In genomic region chr1:180139158-180139557, GRCm38 (mm10) we compare ENCODE assay signal across 22 mouse cellular contexts.
DNase-seq lines count a peak whose midpoint lies in the region; ATAC-seq and TF ChIP-seq lines count a peak whose summit lies in the region.
"Had no signal": no experiment of that assay in that cellular context is flagged by ENCODE, and none has a peak within 500 bp of the region (broad histone marks: within the 10 kb centered on the region; RNA-seq: fewer than 3 reads in every experiment).

No protein-coding gene starts in this region.

- H3K27me3 ChIP-seq in embryonic facial prominence, embryonic 11.5 days (ENCODE audit: control insufficient read depth, insufficient read depth, low read length) = no peaks in the 10 kb centered on the region
- H3K27me3 ChIP-seq in kidney, adult 2 months (replicated peaks; ENCODE audit: control insufficient read depth, insufficient read depth, low read length) = no peaks in the 10 kb centered on the region
- H3K27me3 ChIP-seq: heart, embryonic 12.5 days; hindbrain, embryonic 12.5 days; limb, embryonic 15.5 days; midbrain, embryonic 12.5 days; neural tube, embryonic 15.5 days had no signal

- no peaks in the 10 kb centered on the region for H3K4me1 ChIP-seq in embryonic facial prominence, embryonic 11.5 days (ENCODE audit: control insufficient read depth, insufficient read depth, low read length)
- no peaks in the 10 kb centered on the region for H3K4me1 ChIP-seq in kidney, adult 2 months (ENCODE audit: control insufficient read depth, insufficient read depth, low read length)
- H3K4me1 ChIP-seq: heart, embryonic 12.5 days; hindbrain, embryonic 12.5 days; limb, embryonic 15.5 days; midbrain, embryonic 12.5 days; neural tube, embryonic 15.5 days had no signal

- 66% methylated on average over 4 of the region's 4 CpGs for WGBS in embryonic facial prominence, embryonic 11.5 days
- whole genome bisulfite sequencing in kidney, adult 2 months = 90% methylated on average over 4 of the region's 4 CpGs

- H3K4me3 ChIP-seq in embryonic facial prominence, embryonic 11.5 days (ENCODE audit: low read depth, low read length) = no peak overlapping the region
- no peak overlapping the region for H3K4me3 ChIP-seq in kidney, adult 2 months (ENCODE audit: insufficient read depth, low read depth, low read length)
- H3K4me3 ChIP-seq: heart, embryonic 12.5 days; hindbrain, embryonic 12.5 days; limb, embryonic 15.5 days; midbrain, embryonic 12.5 days; neural tube, embryonic 15.5 days had no signal

- H3K36me3 ChIP-seq in embryonic facial prominence, embryonic 11.5 days (replicated peaks; ENCODE audit: control insufficient read depth, insufficient read depth, low read depth, low read length) = no peaks in the 10 kb centered on the region; the same call in 1 of the 2 replicates
- no peaks in the 10 kb centered on the region; the same call in none of the 2 replicates for H3K36me3 ChIP-seq in kidney, adult 2 months (ENCODE audit: control insufficient read depth, insufficient read depth, low read length)

- H3K4me2 ChIP-seq in embryonic facial prominence, embryonic 11.5 days (ENCODE audit: low read depth, low read length) = no peak overlapping the region
- H3K4me2 ChIP-seq: heart, embryonic 12.5 days; hindbrain, embryonic 12.5 days; limb, embryonic 15.5 days; lung, embryonic 14.5 days; midbrain, embryonic 12.5 days; neural tube, embryonic 15.5 days had no signal

- no peak overlapping the region for H3K9ac ChIP-seq in embryonic facial prominence, embryonic 11.5 days (replicated peaks; ENCODE audit: low read length)
- H3K9ac ChIP-seq: heart, embryonic 12.5 days; hindbrain, embryonic 12.5 days; limb, embryonic 15.5 days; liver, embryonic 14.5 days; lung, embryonic 14.5 days; midbrain, embryonic 12.5 days; neural tube, embryonic 15.5 days had no signal

- peak; percentile 67 for DNase-seq in 3T3-L1 (ENCODE audit: low read depth, low spot score)
- DNase-seq in NIH3T3 (ENCODE audit: low read depth) = peak; percentile 71
- DNase-seq in embryonic facial prominence, embryonic 11.5 days (ENCODE audit: low spot score) = peak; percentile 62
- peak; percentile 56 for DNase-seq in forelimb bud, embryonic 11.5 days (ENCODE audit: low read depth, low spot score)
- DNase-seq in kidney, adult 2 months = no peak
- DNase-seq in kidney, postnatal 14 days = no peak
- no peak for DNase-seq in kidney, postnatal 10 days
- DNase-seq: adrenal gland, postnatal 14 days; cerebellum, adult 9-11 months; gastrocnemius, postnatal 14 days; heart, adult 18-20 months; heart, postnatal 10 days; kidney, adult 11 months; lung, embryonic 14.5 days; thymus, adult 18-20 months; thymus, postnatal 4 days had no signal

- ATAC-seq in embryonic facial prominence, embryonic 11.5 days (replicated peaks; ENCODE audit: insufficient number of reproducible peaks, low FRiP score, low TSS enrichment, low read depth) = no peak

- no peak for TF ChIP-seq CTCF in kidney, adult 2 months (conservative IDR thresholded peaks at IDR 0.05; ENCODE audit: insufficient read depth, insufficient read length, low read depth, low read length)

- H3K27ac ChIP-seq in embryonic facial prominence, embryonic 11.5 days (replicated peaks; ENCODE audit: low read depth, low read length) = no peak overlapping the region
- no peak overlapping the region for H3K27ac ChIP-seq in kidney, adult 2 months (ENCODE audit: insufficient read depth, low read depth, low read length)
- H3K27ac ChIP-seq: hindbrain, embryonic 12.5 days; limb, embryonic 15.5 days; liver, embryonic 14.5 days; midbrain, embryonic 12.5 days; neural tube, embryonic 15.5 days had no signal

- no peak for TF ChIP-seq POLR2A in kidney, adult 2 months (IDR thresholded peaks at IDR 0.05; ENCODE audit: low read depth, low read length)

- H3K9me3 ChIP-seq in embryonic facial prominence, embryonic 11.5 days (replicated peaks; ENCODE audit: control insufficient read depth, low read length) = no peaks in the 10 kb centered on the region
- H3K9me3 ChIP-seq: heart, embryonic 12.5 days; hindbrain, embryonic 12.5 days; limb, embryonic 15.5 days; midbrain, embryonic 12.5 days; neural tube, embryonic 15.5 days had no signal

Comparison
In these comparisons a context has a peak if more than half of its experiments do, and no peak if none do; other contexts are left out.
1. DNase-seq: peak in 3T3-L1 (single experiment), NIH3T3 (single experiment), embryonic facial prominence, embryonic 11.5 days (single experiment) and forelimb bud, embryonic 11.5 days (single experiment); none in kidney, adult 2 months (single experiment), kidney, postnatal 14 days (single experiment) and kidney, postnatal 10 days (single experiment).